Mouse (Mus musculus): ENCODE measurements around the gene Cnpy2.

- no peak for TF ChIP-seq CTCF (IDR thresholded peaks at IDR 0.05; ENCODE audit: low read depth, low read length)
- TF ChIP-seq POLR2A (IDR thresholded peaks at IDR 0.05; ENCODE audit: extremely low read depth, insufficient read depth, low read length), result no peak
Observed at GRCm38 (mm10) chr10:128336597-128336996, 14.3 kb downstream of the Cnpy2 start.
